Mouse (Mus musculus): ENCODE measurements around the gene Cr1l.

The Cr1l gene

GRCm38 (mm10) chr1:195130953-195131674 is at the start of gene Cr1l:
Cr1l (minus strand) TSS chr1:195131586.
- peak; percentile 83 for DNase-seq (ENCODE audit: low spot score)

- peak; percentile 31 for DNase-seq (ENCODE audit: low spot score)
Measured at GRCm38 (mm10) chr1:195175980-195176931, 44.9 kb upstream of the Cr1l start, which contains the start of gene Cr2. Cr2 (minus strand) TSS chr1:195176716.

GRCm38 (mm10) chr1:195164996-195165755 is 33.8 kb upstream of the Cr1l start:
- no peak for DNase-seq (ENCODE audit: low spot score)

GRCm38 (mm10) chr1:195132070-195132469 is 684 bp upstream of the Cr1l start:
- DNase-seq (ENCODE audit: low spot score): no peak

GRCm38 (mm10) chr1:195131675-195132015 is 259 bp upstream of the Cr1l start:
- DNase-seq (ENCODE audit: low spot score): no peak

GRCm38 (mm10) chr1:195130479-195130878 is 907 bp downstream of the Cr1l start:
- no peak for DNase-seq (ENCODE audit: low spot score)

GRCm38 (mm10) chr1:195129867-195130266 is 1.5 kb downstream of the Cr1l start:
- no peak for DNase-seq (ENCODE audit: low spot score)

GRCm38 (mm10) chr1:195114414-195114813 is 17.0 kb downstream of the Cr1l start:
- no peak for DNase-seq (ENCODE audit: low spot score)

GRCm38 (mm10) chr1:195113621-195114020 is 17.8 kb downstream of the Cr1l start:
- DNase-seq (ENCODE audit: low spot score): no peak

- DNase-seq (ENCODE audit: low spot score): no peak
Measured at GRCm38 (mm10) chr1:195100693-195101092, 30.7 kb downstream of the Cr1l start.

GRCm38 (mm10) chr1:195098004-195098403 is 33.4 kb downstream of the Cr1l start:
- DNase-seq (ENCODE audit: low spot score): no peak

- DNase-seq (ENCODE audit: low spot score): peak; percentile 44
Measured at GRCm38 (mm10) chr1:195092220-195092720, 39.1 kb downstream of the Cr1l start, which contains the start of gene Cd46. Cd46 (minus strand) TSS chr1:195092249.

GRCm38 (mm10) chr1:195091699-195092219 is 39.6 kb downstream of the Cr1l start:
- DNase-seq (ENCODE audit: low spot score): no peak

GRCm38 (mm10) chr1:195082142-195082541 is 49.2 kb downstream of the Cr1l start:
- DNase-seq (ENCODE audit: low spot score): no peak

All from testis, postnatal 14 days (tissue).